Mouse (Mus musculus): ENCODE measurements at regions not wholly inside any gene's neighbourhood (a gene's known extent, or its start where the extent isn't known, plus 50 kb on each side); places are given as distances from the start of the nearest gene placed in this dataset.

GRCm38 (mm10) chr4:54340106-54340505 is 514.3 kb downstream of the Tmem38b start:
- H3K9me3 ChIP-seq (ENCODE audit: low read length) = no peaks in the 10 kb centered on the region
- TF ChIP-seq CTCF (conservative IDR thresholded peaks at IDR 0.05; ENCODE audit: low read length) (no peak), POU5F1 (IDR thresholded peaks at IDR 0.05; ENCODE audit: borderline replicate concordance, low read length) (no peak), NANOG (IDR thresholded peaks at IDR 0.05; ENCODE audit: borderline replicate concordance, low read length) (no peak)
- H3K36me3 ChIP-seq (ENCODE audit: insufficient read depth, low read length) = no peaks in the 10 kb centered on the region
- no peaks in the 10 kb centered on the region for H3K27me3 ChIP-seq (ENCODE audit: insufficient read depth, low read length)
- H3K4me1 ChIP-seq (replicated peaks; ENCODE audit: low read depth, low read length) = no peaks in the 10 kb centered on the region
- no peak overlapping the region for H3K4me3 ChIP-seq (replicated peaks; ENCODE audit: low read length)

GRCm38 (mm10) chr4:54353657-54354390 is 528.0 kb downstream of the Tmem38b start:
- TF ChIP-seq POU5F1 (IDR thresholded peaks at IDR 0.05; ENCODE audit: borderline replicate concordance, low read length) = no peak
- TF ChIP-seq NANOG (IDR thresholded peaks at IDR 0.05; ENCODE audit: borderline replicate concordance, low read length) = no peak
- TF ChIP-seq CTCF (conservative IDR thresholded peaks at IDR 0.05; ENCODE audit: low read length) = no peak
- H3K4me3 ChIP-seq (replicated peaks; ENCODE audit: low read length) = no peak overlapping the region
- no peaks in the 10 kb centered on the region for H3K9me3 ChIP-seq (ENCODE audit: low read length)
- H3K27me3 ChIP-seq (ENCODE audit: insufficient read depth, low read length) = no peaks in the 10 kb centered on the region
- no peaks in the 10 kb centered on the region for H3K36me3 ChIP-seq (ENCODE audit: insufficient read depth, low read length)
- H3K4me1 ChIP-seq (replicated peaks; ENCODE audit: low read depth, low read length) = no peaks in the 10 kb centered on the region

- Histone ChIP-seq H3K9me3 (ENCODE audit: low read length) (no peaks in the 10 kb centered on the region), H3K4me3 (replicated peaks; ENCODE audit: low read length) (no peak overlapping the region), H3K27me3 (ENCODE audit: insufficient read depth, low read length) (no peaks in the 10 kb centered on the region), H3K4me1 (replicated peaks; ENCODE audit: low read depth, low read length) (no peaks in the 10 kb centered on the region), H3K36me3 (ENCODE audit: insufficient read depth, low read length) (no peaks in the 10 kb centered on the region)
- TF ChIP-seq CTCF (conservative IDR thresholded peaks at IDR 0.05; ENCODE audit: low read length) (no peak), POU5F1 (IDR thresholded peaks at IDR 0.05; ENCODE audit: borderline replicate concordance, low read length) (no peak), NANOG (IDR thresholded peaks at IDR 0.05; ENCODE audit: borderline replicate concordance, low read length) (no peak)
These were observed 528.5 kb downstream of the Tmem38b start for GRCm38 (mm10) chr4:54354391-54354726.

- Histone ChIP-seq H3K4me3 (replicated peaks; ENCODE audit: low read length) (no peak overlapping the region), H3K4me1 (replicated peaks; ENCODE audit: low read depth, low read length) (no peaks in the 10 kb centered on the region), H3K9me3 (ENCODE audit: low read length) (no peaks in the 10 kb centered on the region), H3K36me3 (ENCODE audit: insufficient read depth, low read length) (no peaks in the 10 kb centered on the region), H3K27me3 (ENCODE audit: insufficient read depth, low read length) (no peaks in the 10 kb centered on the region)
- TF ChIP-seq NANOG (IDR thresholded peaks at IDR 0.05; ENCODE audit: borderline replicate concordance, low read length) = no peak
These were observed 529.7 kb downstream of the Tmem38b start for GRCm38 (mm10) chr4:54355381-54356040.

DNA sequence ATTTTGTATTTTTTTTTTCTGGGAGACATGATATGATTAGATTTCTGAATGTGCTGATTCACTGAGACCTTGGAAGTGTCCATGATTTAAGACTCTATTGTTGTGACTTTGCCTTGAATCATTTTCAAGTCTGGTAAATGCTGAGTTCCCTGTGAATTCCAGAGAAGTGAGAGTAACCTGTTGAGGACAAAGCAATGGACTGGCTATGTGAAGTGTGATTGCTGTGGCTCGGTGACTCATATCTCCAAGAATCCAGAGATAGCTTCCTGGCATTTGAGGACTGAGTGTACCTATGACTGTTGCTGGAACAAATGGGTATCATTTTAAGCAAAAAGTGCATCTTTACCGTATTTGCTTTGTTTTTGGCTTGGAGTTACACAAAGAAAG is 530.2 kb downstream of the Tmem38b start:
- TF ChIP-seq POU5F1 (IDR thresholded peaks at IDR 0.05; ENCODE audit: borderline replicate concordance, low read length) = no peak
- no peak for TF ChIP-seq NANOG (IDR thresholded peaks at IDR 0.05; ENCODE audit: borderline replicate concordance, low read length)
- no peak for TF ChIP-seq CTCF (conservative IDR thresholded peaks at IDR 0.05; ENCODE audit: low read length)
- H3K9me3 ChIP-seq (ENCODE audit: low read length) = no peaks in the 10 kb centered on the region
- no peaks in the 10 kb centered on the region for H3K27me3 ChIP-seq (ENCODE audit: insufficient read depth, low read length)
- no peak overlapping the region for H3K4me3 ChIP-seq (replicated peaks; ENCODE audit: low read length)
- no peaks in the 10 kb centered on the region for H3K4me1 ChIP-seq (replicated peaks; ENCODE audit: low read depth, low read length)
- H3K36me3 ChIP-seq (ENCODE audit: insufficient read depth, low read length) = no peaks in the 10 kb centered on the region

GRCm38 (mm10) chr4:54370909-54371308 is 545.1 kb downstream of the Tmem38b start:
- Histone ChIP-seq H3K9me3 (ENCODE audit: low read length) (no peaks in the 10 kb centered on the region), H3K36me3 (ENCODE audit: insufficient read depth, low read length) (no peaks in the 10 kb centered on the region), H3K4me1 (replicated peaks; ENCODE audit: low read depth, low read length) (peaks cover 5% of the 10 kb centered on the region; the same call in 1 of the 2 replicates), H3K4me3 (replicated peaks; ENCODE audit: low read length) (no peak overlapping the region), H3K27me3 (ENCODE audit: insufficient read depth, low read length) (no peaks in the 10 kb centered on the region)
- no peak for TF ChIP-seq CTCF (conservative IDR thresholded peaks at IDR 0.05; ENCODE audit: low read length)
- no peak for TF ChIP-seq NANOG (IDR thresholded peaks at IDR 0.05; ENCODE audit: borderline replicate concordance, low read length)
- no peak for TF ChIP-seq POU5F1 (IDR thresholded peaks at IDR 0.05; ENCODE audit: borderline replicate concordance, low read length)

- no peak overlapping the region for H3K4me3 ChIP-seq (replicated peaks; ENCODE audit: low read length)
- no peaks in the 10 kb centered on the region for H3K36me3 ChIP-seq (ENCODE audit: insufficient read depth, low read length)
- H3K4me1 ChIP-seq (replicated peaks; ENCODE audit: low read depth, low read length) = peaks cover 5% of the 10 kb centered on the region; the same call in 1 of the 2 replicates
- H3K27me3 ChIP-seq (ENCODE audit: insufficient read depth, low read length) = no peaks in the 10 kb centered on the region
- TF ChIP-seq NANOG (IDR thresholded peaks at IDR 0.05; ENCODE audit: borderline replicate concordance, low read length) (no peak), CTCF (conservative IDR thresholded peaks at IDR 0.05; ENCODE audit: low read length) (no peak), POU5F1 (IDR thresholded peaks at IDR 0.05; ENCODE audit: borderline replicate concordance, low read length) (no peak)
- H3K9me3 ChIP-seq (ENCODE audit: low read length) = no peaks in the 10 kb centered on the region
These were observed 545.6 kb downstream of the Tmem38b start for GRCm38 (mm10) chr4:54371418-54371957.

DNA sequence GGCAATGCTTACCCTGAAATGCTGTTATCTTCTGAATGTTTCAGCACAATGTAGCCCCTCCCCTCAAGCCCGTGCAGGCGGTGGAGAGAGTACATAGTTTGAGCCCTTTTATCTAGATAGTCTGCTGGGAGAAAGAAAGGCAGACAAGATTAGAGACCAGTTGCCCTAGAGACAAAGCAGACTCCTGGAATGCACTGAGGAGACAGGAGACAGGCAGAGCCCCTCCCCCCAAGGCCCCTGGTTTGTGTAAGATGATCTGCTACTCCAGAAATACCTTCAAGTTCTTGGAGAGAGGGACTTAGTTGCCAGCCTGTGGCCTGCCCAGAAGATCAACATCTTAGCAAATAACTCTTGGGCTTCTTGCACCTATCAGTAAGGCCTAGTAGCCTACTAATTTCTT is 547.8 kb downstream of the Tmem38b start:
- H3K36me3 ChIP-seq (ENCODE audit: insufficient read depth, low read length) = no peaks in the 10 kb centered on the region
- H3K4me1 ChIP-seq (replicated peaks; ENCODE audit: low read depth, low read length) = peaks cover 5% of the 10 kb centered on the region; the same call in 1 of the 2 replicates
- no peaks in the 10 kb centered on the region for H3K27me3 ChIP-seq (ENCODE audit: insufficient read depth, low read length)
- no peaks in the 10 kb centered on the region for H3K9me3 ChIP-seq (ENCODE audit: low read length)
- H3K4me3 ChIP-seq (replicated peaks; ENCODE audit: low read length) = no peak overlapping the region
- TF ChIP-seq POU5F1 (IDR thresholded peaks at IDR 0.05; ENCODE audit: borderline replicate concordance, low read length) (no peak), NANOG (IDR thresholded peaks at IDR 0.05; ENCODE audit: borderline replicate concordance, low read length) (no peak), CTCF (conservative IDR thresholded peaks at IDR 0.05; ENCODE audit: low read length) (no peak)
